ENCODE assay signal across 8 mouse cellular contexts in the genomic region with DNA sequence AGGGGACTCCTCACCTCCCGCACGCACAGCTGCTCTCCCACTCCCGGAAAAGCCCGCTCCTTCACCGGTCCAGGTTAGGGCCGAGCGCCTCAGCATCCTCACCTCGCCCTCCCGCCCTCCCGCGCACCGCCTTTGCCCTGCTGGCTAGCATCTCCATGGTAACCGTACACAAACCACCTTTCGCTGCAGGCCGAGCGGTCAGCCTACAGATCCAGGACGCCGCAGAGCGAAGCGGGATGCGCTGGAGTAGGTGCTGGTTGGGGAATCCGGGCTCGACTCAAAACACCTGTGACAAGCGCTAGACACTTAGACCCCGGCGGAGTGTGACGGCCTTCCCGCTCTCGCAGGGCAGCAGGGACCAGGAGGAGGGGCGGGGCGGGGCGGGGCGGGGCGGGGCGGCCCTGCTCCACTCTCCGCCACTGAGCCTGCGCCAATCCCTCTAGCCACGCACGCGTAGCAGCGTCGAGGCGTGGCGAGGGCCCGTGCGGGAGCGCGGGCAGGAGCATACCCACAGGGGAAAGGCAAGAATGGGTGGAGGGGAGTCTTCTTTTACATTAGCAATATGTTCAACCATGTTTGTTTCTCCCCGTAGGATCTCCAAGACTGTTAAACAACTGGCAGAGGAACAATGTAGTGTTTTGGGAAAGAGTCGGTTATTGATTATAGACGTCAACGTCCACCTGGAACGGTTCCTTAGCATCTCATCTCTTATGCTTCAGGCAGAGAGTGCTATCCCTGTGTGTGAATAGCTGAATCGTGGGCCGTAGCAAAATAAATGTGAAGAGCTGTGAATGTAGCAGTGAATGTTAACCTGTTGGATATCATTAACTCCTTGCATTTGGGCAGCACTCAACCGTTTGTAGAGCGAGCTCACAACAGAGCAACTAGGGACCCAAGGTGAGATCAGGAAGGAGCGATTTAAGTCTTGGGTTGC. TPM values are rescaled to one million over a fixed set of nuclear protein-coding genes. Genes with fewer than 3 reads are reported as not detected.
DNase-seq lines count a peak whose midpoint lies in the region; ATAC-seq and TF ChIP-seq lines count a peak whose summit lies in the region.

A gene (minus strand): TSS at position 427 of the 934 bp plus-strand sequence.

- H3K9me3 ChIP-seq in E14TG2a.4 (ENCODE audit: low read length), result no peaks in the 10 kb centered on the region
- H3K9me3 ChIP-seq in forebrain, embryonic 11.5 days (ENCODE audit: control insufficient read depth, low read length), result no peaks in the 10 kb centered on the region
- H3K9me3 ChIP-seq in heart, postnatal 0 days (replicated peaks; ENCODE audit: control insufficient read depth, low read length), result no peaks in the 10 kb centered on the region
- H3K9me3 ChIP-seq in liver, embryonic 16.5 days (replicated peaks; ENCODE audit: control insufficient read depth, low read length), result no peaks in the 10 kb centered on the region
- H3K9me3 ChIP-seq in neural tube, embryonic 13.5 days, result no peaks in the 10 kb centered on the region

- peak within 1 kb of the TSS; percentile 67 for H3K4me3 ChIP-seq in E14TG2a.4 (replicated peaks; ENCODE audit: low read length)
- peak within 1 kb of the TSS; percentile 54 for H3K4me3 ChIP-seq in forebrain, embryonic 11.5 days (ENCODE audit: low read depth, low read length)
- peak within 1 kb of the TSS; percentile 58 for H3K4me3 ChIP-seq in heart, postnatal 0 days (ENCODE audit: low read depth, low read length)
- peak within 1 kb of the TSS; percentile 64 for H3K4me3 ChIP-seq in liver, embryonic 16.5 days (ENCODE audit: low read depth, low read length)
- H3K4me3 ChIP-seq in neural tube, embryonic 13.5 days, result peak within 1 kb of the TSS; percentile 61

- TF ChIP-seq CTCF in E14TG2a.4 (conservative IDR thresholded peaks at IDR 0.05; ENCODE audit: low read length), result no peak
- TF ChIP-seq CTCF in heart, postnatal 0 days (IDR thresholded peaks at IDR 0.05; ENCODE audit: low read depth), result no peak

- no peak for TF ChIP-seq EP300 in heart, postnatal 0 days (IDR thresholded peaks at IDR 0.05; ENCODE audit: low read depth)

- H3K36me3 ChIP-seq in E14TG2a.4 (ENCODE audit: insufficient read depth, low read length), result no peaks in the 10 kb centered on the region
- no peaks in the 10 kb centered on the region for H3K36me3 ChIP-seq in forebrain, embryonic 11.5 days (ENCODE audit: control insufficient read depth, insufficient read depth, low read length)
- H3K36me3 ChIP-seq in heart, postnatal 0 days (replicated peaks; ENCODE audit: control insufficient read depth, insufficient read depth, low read length), result no peaks in the 10 kb centered on the region
- no peaks in the 10 kb centered on the region for H3K36me3 ChIP-seq in liver, embryonic 16.5 days (ENCODE audit: control insufficient read depth, insufficient read depth)
- H3K36me3 ChIP-seq in neural tube, embryonic 13.5 days, result no peaks in the 10 kb centered on the region

- 3% methylated on average over 49 of the region's 58 CpGs for WGBS in forebrain, embryonic 11.5 days
- 2% methylated on average over 55 of the region's 58 CpGs for WGBS in heart, postnatal 0 days
- WGBS in liver, embryonic 16.5 days (ENCODE audit: insufficient replicate concordance), result 3% methylated on average over 58 of the region's 58 CpGs
- 3% methylated on average over 57 of the region's 58 CpGs for WGBS in neural tube, embryonic 13.5 days

- peak; percentile 97 for ATAC-seq in forebrain, embryonic 11.5 days (replicated peaks; ENCODE audit: low FRiP score)
- ATAC-seq in heart, postnatal 0 days (ENCODE audit: insufficient read depth, low read depth), result peak; percentile 98
- ATAC-seq in liver, embryonic 16.5 days (ENCODE audit: low read depth), result peak; percentile 96
- peak; percentile 99 for ATAC-seq in neural tube, embryonic 13.5 days (ENCODE audit: low read depth)

- DNase-seq in c-Kit-positive CD71-positive TER-119-negative erythroid progenitor cells, embryonic 14.5 days (ENCODE audit: low read depth), result peak; percentile 51
- DNase-seq in forebrain, embryonic 11.5 days (ENCODE audit: low spot score), result peak; percentile 88
- DNase-seq in heart, postnatal 0 days (ENCODE audit: low spot score), result peak; percentile 79
- peak; percentile 67 to 86 for DNase-seq in kidney, postnatal 36 days
- peak; percentile 60 for DNase-seq in telencephalon, adult 2 months (ENCODE audit: low read depth, low spot score)

- peak within 1 kb of the TSS; percentile 84 for H3K4me2 ChIP-seq in forebrain, embryonic 11.5 days (ENCODE audit: low read depth, low read length, severe bottlenecking)
- H3K4me2 ChIP-seq in heart, postnatal 0 days (ENCODE audit: low read depth, low read length), result peak within 1 kb of the TSS; percentile 82
- peak within 1 kb of the TSS; percentile 81 for H3K4me2 ChIP-seq in liver, embryonic 16.5 days (ENCODE audit: low read depth, low read length)
- peak within 1 kb of the TSS; percentile 78 for H3K4me2 ChIP-seq in neural tube, embryonic 13.5 days

- H3K27me3 ChIP-seq in E14TG2a.4 (ENCODE audit: insufficient read depth, low read length), result peaks cover 41% of the 10 kb centered on the region
- H3K27me3 ChIP-seq in forebrain, embryonic 11.5 days (ENCODE audit: control insufficient read depth, insufficient read depth, low read length), result no peaks in the 10 kb centered on the region
- no peaks in the 10 kb centered on the region for H3K27me3 ChIP-seq in heart, postnatal 0 days (ENCODE audit: control insufficient read depth, insufficient read depth, low read length)
- H3K27me3 ChIP-seq in liver, embryonic 16.5 days (ENCODE audit: control insufficient read depth, insufficient read depth, low read depth, low read length), result peaks cover 10% of the 10 kb centered on the region
- peaks cover 14% of the 10 kb centered on the region; the same call in 1 of the 2 replicates for H3K27me3 ChIP-seq in neural tube, embryonic 13.5 days

- H3K9ac ChIP-seq in forebrain, embryonic 11.5 days (ENCODE audit: low read length), result peak within 1 kb of the TSS; percentile 58
- no peak within 1 kb of the TSS; the same call in 1 of the 2 replicates for H3K9ac ChIP-seq in heart, postnatal 0 days (replicated peaks; ENCODE audit: low read depth, low read length)
- H3K9ac ChIP-seq in liver, embryonic 16.5 days (ENCODE audit: low read depth, low read length), result peak within 1 kb of the TSS; percentile 48
- peak within 1 kb of the TSS; percentile 77 for H3K9ac ChIP-seq in neural tube, embryonic 13.5 days

- no peak within 1 kb of the TSS for H3K27ac ChIP-seq in forebrain, embryonic 11.5 days (ENCODE audit: low read depth, low read length)
- no peak within 1 kb of the TSS for H3K27ac ChIP-seq in heart, postnatal 0 days (ENCODE audit: low read depth)
- no peak within 1 kb of the TSS for H3K27ac ChIP-seq in liver, embryonic 16.5 days (ENCODE audit: low read length)
- H3K27ac ChIP-seq in neural tube, embryonic 13.5 days (replicated peaks), result no peak within 1 kb of the TSS

- peaks cover 5% of the 10 kb centered on the region for H3K4me1 ChIP-seq in E14TG2a.4 (replicated peaks; ENCODE audit: low read depth, low read length)
- 0 out of 2 replicates have a peak, but pooled peaks cover 2% of the 10 kb centered on the region for H3K4me1 ChIP-seq in forebrain, embryonic 11.5 days (replicated peaks; ENCODE audit: control insufficient read depth, insufficient read depth, low read length)
- peaks cover 4% of the 10 kb centered on the region; the same call in 1 of the 2 replicates for H3K4me1 ChIP-seq in heart, postnatal 0 days (ENCODE audit: control insufficient read depth, insufficient read depth)
- peaks cover 11% of the 10 kb centered on the region for H3K4me1 ChIP-seq in liver, embryonic 16.5 days (ENCODE audit: control insufficient read depth, low read depth, low read length)
- H3K4me1 ChIP-seq in neural tube, embryonic 13.5 days (replicated peaks), result peaks cover 14% of the 10 kb centered on the region

RNA-seq across cellular contexts. Expression of the gene that starts here (rescaled TPM):
- 4.5 and 5.7 TPM in 2 replicates for polyA plus RNA-seq in forebrain, embryonic 11.5 days (2014; fragmentation: Nextera tagmentation; extraction: Ambion mirVana)
- total RNA-seq in heart, postnatal 0 days (2014; rRNA removed; ENCODE audit: low replicate concordance), result 3.3 and 8.5 TPM in 2 replicates
- polyA plus RNA-seq in heart, postnatal 0 days (2015; fragmentation: Nextera tagmentation; extraction: Ambion mirVana), result 1.7 and 2.7 TPM in 2 replicates
- 0.12 and 0.20 TPM in 2 replicates for polyA plus RNA-seq in liver, embryonic 16.5 days (2015; fragmentation: Nextera tagmentation; extraction: Ambion mirVana)
- 6.0 and 7.5 TPM in 2 replicates for polyA plus RNA-seq in neural tube, embryonic 13.5 days (2015; fragmentation: Nextera tagmentation; extraction: Ambion mirVana)

Comparison
In these comparisons a context has a peak if more than half of its experiments do, and no peak if none do; other contexts are left out.
1. Peak in ATAC-seq, H3K4me3 ChIP-seq, H3K9ac ChIP-seq and H3K4me2 ChIP-seq in liver, embryonic 16.5 days; RNA of the gene not detected or under 1 TPM.